Mouse (Mus musculus) lung, adult 18-20 months (tissue): Measurements from ENCODE around the gene Zdhhc11.
"Not testable (repeated sequence)": the region's sequence is repeated elsewhere in the genome, so short reads cannot be mapped to it uniquely, and the experiment has no call there.

Source experiments
- DNase-seq, 2 experiments: peaks; one replicate each; pipeline ENCODE4 v3.0.0; 2022; ENCODE audit warnings: mixed read lengths in 2 of 2

Gene Zdhhc11

DNA sequence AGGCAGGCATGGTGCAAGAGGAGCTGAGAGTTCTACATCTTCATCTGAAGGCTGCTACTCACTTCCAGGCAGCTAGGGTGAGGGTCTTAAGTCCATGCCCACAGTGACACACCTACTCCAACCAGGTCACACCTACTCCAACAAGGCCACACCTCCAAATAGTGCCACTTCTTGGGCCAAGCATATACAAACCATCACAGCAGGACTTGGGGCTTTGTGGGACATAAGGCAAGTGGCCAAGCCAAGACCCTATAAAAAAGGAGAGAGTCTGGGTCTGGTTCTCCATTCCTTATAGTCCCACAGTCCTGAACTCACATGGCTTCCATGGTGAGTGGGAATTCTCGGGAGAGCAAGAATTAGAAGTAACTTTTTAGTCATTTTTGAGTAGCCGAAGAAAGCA lies 44.6 kb downstream of the Zdhhc11 start:
- not testable (repeated sequence) for DNase-seq

GRCm38 (mm10) chr13:74008948-74009718 lies 45.5 kb downstream of the Zdhhc11 start, which contains the start of gene Tppp:
Tppp (plus strand) TSS chr13:74009407.
- peak; percentile 96 to 97 for DNase-seq

GRCm38 (mm10) chr13:74009791-74010614 lies 46.4 kb downstream of the Zdhhc11 start:
- peak; percentile 81 to 84 for DNase-seq

DNA sequence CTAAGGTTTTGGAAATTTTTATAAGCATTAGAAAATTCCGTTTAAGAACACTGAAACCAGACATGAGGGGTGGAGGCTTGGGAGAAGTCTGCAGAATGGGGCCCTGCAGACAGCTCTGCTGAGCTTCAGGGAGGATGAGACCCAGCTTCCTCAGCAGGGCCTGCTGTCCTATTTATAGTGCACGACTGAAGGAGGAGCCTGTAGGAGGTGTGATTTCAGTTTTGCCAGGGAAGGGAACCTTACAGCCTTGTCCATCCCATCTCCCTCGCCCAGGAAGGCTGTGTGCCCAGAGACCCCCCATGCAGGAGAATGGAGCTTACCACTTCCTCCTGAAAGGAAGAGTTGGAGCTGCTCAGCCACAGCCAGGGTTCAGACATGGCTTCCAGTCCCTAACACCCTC lies 47.0 kb downstream of the Zdhhc11 start:
- no peak for DNase-seq

DNA sequence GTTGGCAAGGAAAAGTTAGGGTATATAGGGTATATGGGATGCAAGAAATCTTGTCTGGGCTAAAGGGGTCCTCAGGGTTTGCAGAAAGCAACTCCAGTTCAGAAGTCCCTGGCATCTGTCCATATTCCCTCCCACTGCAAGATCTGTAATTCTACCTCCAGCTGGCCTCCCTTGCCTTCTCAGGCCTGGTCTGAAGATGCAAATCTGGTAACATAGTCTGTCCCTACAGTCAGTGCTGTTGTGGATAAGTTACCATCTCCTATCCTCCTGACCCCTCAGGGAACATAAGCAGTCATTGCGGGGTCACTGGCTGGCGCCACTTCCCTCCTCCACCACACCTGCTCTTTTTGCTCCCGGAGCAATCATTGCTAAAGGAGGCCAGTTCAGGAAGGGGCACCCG lies 52.3 kb downstream of the Zdhhc11 start:
- no peak for DNase-seq

DNA sequence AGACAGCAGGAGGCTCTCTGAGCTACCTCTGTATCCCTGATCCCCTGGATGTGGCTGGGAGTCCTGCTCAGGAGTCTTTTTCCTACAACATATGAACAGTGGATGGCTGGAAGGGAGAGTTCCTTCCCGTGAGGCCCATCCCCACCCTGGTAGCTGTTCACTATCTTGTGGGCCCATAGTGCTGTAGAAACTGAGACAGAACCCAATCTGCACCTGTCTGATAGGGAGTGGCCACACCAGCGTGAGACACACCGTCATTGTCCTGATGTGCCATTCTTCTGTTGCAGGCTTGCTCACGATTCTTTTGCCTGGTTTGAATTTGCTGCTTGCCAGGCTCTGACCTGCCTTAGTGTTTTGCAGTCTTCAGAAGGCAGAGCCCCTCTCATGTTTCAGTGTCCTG lies 53.8 kb downstream of the Zdhhc11 start:
- DNase-seq = no peak

GRCm38 (mm10) chr13:74019006-74019405 lies 55.4 kb downstream of the Zdhhc11 start:
- DNase-seq = peak in 1 of 2 experiments; percentile 49

DNA sequence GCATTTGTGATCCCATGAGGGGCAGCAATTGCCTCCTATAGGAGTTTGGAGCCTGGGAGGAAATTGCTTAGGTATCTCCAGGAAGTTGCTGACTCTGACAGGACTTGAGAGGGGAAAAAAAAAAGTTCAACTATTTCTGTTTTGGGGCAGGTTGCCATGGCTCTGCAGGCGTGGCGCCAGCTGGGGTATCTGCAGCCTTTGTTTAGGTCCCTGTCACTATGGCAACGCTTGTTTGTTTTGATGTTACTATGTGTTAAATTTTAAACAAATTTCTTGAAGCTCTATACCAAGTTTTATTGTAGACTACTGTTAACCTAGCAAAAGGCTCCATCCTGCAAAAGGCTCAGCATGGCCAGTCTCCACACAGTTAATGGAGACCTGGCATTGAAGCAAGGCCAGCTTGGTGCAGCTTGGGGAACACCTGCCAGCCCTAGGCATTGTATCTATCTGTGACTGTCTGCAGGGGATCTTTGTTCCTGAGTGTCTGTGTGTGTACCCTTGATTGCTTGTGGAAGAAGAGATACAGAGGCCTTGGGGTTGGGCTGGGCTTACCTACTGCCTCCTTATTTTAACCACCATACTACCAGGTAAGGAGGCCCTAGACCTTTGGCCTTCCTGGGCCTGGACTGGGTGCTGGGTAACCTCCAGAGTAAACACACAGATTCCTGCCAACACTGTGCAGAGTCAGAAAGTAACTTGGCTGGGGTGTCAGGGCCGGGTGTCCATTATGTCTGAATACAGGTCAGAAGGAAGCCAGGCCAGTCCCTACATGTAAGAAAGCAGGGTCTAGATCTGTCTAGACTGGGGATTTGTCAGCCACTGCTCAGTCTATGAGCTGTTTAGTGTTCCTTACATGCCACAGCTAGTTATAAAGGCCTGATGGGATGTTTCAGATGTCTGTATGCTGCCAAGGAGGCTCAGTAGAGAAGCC lies 61.8 kb downstream of the Zdhhc11 start:
- peak; percentile 62 to 67 for DNase-seq

GRCm38 (mm10) chr13:74026215-74026614 lies 62.6 kb downstream of the Zdhhc11 start:
- DNase-seq = peak; percentile 52 to 75

DNA sequence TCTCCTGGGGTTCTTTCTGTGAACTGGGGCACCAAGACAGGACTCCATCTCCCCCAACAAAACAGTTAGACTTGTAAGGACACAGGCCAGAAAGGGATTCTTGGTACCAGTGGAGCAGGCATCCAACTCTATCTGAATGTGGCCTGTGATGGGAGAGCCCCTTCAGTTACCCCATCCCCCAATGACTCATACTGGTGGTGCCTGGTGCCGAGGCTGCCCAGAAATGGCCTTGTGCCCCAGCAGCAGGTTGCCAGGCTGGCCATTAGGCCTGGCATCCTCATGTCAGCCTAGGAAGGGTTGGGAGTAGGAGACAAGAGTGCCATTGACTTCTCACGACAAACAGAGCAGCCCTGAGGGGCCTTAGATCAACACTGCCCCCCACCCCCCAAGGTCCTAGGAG lies 64.5 kb downstream of the Zdhhc11 start:
- DNase-seq = no peak

DNA sequence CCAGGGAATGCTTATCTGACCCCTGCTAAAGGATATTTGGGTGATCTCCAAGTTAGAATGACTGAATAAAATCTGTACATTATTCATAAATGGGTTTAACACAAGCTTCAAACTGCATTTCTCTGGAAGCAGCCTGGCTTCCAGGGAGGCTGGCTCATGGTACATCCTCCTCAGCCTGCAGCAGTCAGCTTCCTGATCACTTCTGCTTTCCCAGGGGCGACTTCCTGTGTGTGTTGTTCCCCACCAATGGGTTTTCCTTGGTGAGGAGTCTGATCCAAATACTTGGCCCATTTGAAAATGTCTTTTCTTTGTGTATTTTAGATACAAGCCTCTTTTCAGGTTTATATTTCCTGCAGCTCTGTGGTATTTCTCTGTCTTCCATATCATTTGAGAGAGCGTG lies 65.4 kb downstream of the Zdhhc11 start:
- DNase-seq = no peak

DNA sequence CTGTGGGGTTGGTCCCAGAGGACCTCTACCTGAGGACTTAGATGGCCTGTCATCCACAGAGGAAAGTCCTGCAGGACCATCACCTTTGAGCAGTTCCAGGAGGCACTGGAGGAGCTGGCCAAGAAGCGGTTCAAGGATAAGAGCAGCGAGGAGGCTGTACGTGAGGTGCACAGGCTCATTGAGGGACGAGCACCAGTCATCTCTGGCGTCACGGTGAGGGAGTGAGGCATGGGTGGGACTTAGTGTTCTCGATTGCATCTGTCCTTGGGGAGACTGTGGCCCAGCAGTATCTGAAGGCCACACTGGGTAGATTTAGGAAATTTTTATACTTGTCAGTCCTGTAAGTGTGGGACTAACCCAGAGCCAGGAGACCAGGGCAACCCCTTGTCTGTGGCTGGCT lies 67.0 kb downstream of the Zdhhc11 start:
- no peak for DNase-seq

- DNase-seq = no peak
These were observed 67.5 kb downstream of the Zdhhc11 start for GRCm38 (mm10) chr13:74031133-74031532.

GRCm38 (mm10) chr13:74034756-74035155 lies 71.1 kb downstream of the Zdhhc11 start:
- no peak for DNase-seq

DNA sequence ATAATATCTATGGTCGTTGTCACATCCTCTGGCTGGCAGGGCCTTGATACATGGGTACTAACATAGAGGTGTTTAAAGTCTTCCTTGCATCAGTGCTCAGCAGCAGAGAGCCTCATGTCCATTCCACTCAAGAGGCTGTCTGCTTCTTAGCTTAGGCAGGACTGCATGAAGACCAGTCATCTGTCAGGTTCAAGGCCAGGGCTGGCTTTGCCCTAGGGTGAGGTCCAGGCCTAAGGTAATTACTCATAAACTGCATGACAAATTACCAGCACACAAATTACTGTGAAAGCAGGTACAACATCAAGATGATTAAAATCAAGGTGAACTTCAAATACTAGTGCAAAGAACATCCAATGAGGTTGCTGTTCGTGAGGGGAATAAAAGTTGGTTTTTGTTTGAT lies 72.1 kb downstream of the Zdhhc11 start:
- DNase-seq = no peak

GRCm38 (mm10) chr13:74039926-74040325 lies 76.3 kb downstream of the Zdhhc11 start:
- DNase-seq = no peak
